Mouse (Mus musculus) bone marrow, adult 2 months (tissue): ENCODE measurements around the gene A930018P22Rik. TPM values are rescaled to one million over a fixed set of nuclear protein-coding genes. Genes with fewer than 3 reads are reported as not detected.
"Not testable (repeated sequence)": the region's sequence is repeated elsewhere in the genome, so short reads cannot be mapped to it uniquely, and the experiment has no call there.

Experiments
- H3K27ac ChIP-seq: fragments of 200-500 bp; 2 replicates; pipeline ENCODE4 v1.5.1; 2012; ENCODE audit warnings: low read depth, mild to moderate bottlenecking, control low read depth, inconsistent platforms, low read length; ENCODE audit not compliant: control insufficient read depth, poor library complexity, insufficient read depth
- H3K4me1 ChIP-seq: fragments of 200-500 bp; 2 replicates; pipeline ENCODE4 v1.6.1; 2011; ENCODE audit warnings: low read length; ENCODE audit not compliant: control insufficient read depth, insufficient read depth
- H3K4me3 ChIP-seq: fragments of 200-500 bp; replicated peaks from 2 replicates; pipeline ENCODE3; 2011; ENCODE audit warnings: mild to moderate bottlenecking, low read depth, low read length, control low read depth; ENCODE audit not compliant: control insufficient read depth
- CTCF ChIP-seq: fragments of 200-500 bp; IDR thresholded peaks from 2 replicates; pipeline ENCODE4 v1.5.1; 2011; ENCODE audit warnings: low read length, control low read depth; ENCODE audit not compliant: control insufficient read depth, insufficient read depth
- POLR2A ChIP-seq: fragments of 200-500 bp; IDR thresholded peaks from 2 replicates; pipeline ENCODE4 v1.6.1; 2011; ENCODE audit warnings: low read depth, mild to moderate bottlenecking, control low read depth, low read length, borderline replicate concordance; ENCODE audit not compliant: control insufficient read depth
- WGBS: fragments of 180-500 bp; shearing (Covaris S2); methylation state at CpG from one replicate; pipeline ENCODE4 v1.1.7; 2018; 5-methylcytosine and 5-hydroxymethylcytosine counted together
- polyA plus RNA-seq: library from polyadenylated mRNA; stranded (reverse); fragments of >200 nt; gene quantifications from 2 replicates; pipeline ENCODE4 v1.2.4, GENCODE M21; 2011; ENCODE audit warnings: low replicate concordance; ENCODE audit not compliant: missing spikeins, insufficient read depth, insufficient read length

A930018P22Rik gene
- polyA plus RNA-seq, 1 experiment, result not detected

- Histone ChIP-seq H3K4me1 (no peaks in the 10 kb centered on the region), H3K27ac (no peak overlapping the region), H3K4me3 (no peak overlapping the region)
- 86% methylated on average over 3 of the region's 3 CpGs for WGBS
- TF ChIP-seq CTCF, result no peak
- no peak for TF ChIP-seq POLR2A
Observed at GRCm38 (mm10) chr2:104114898-104115297, 7.7 kb upstream of the A930018P22Rik start.

GRCm38 (mm10) chr2:104117173-104117572 lies 5.4 kb upstream of the A930018P22Rik start:
- H3K4me3 ChIP-seq, H3K4me1 ChIP-seq, H3K27ac ChIP-seq: not testable (repeated sequence)

- WGBS, result 89% methylated on average over 1 of the region's 1 CpGs
- H3K4me3 ChIP-seq, result no peak overlapping the region
- H3K27ac ChIP-seq, result no peak overlapping the region
- no peak for TF ChIP-seq CTCF
- no peak for TF ChIP-seq POLR2A
- peaks cover 1% of the 10 kb centered on the region; the same call in 1 of the 2 replicates for H3K4me1 ChIP-seq
Observed at GRCm38 (mm10) chr2:104119097-104119496, 3.5 kb upstream of the A930018P22Rik start.

- WGBS, result 90% methylated on average over 6 of the region's 6 CpGs
- no peak overlapping the region for H3K4me3 ChIP-seq
- H3K4me1 ChIP-seq, result peaks cover 1% of the 10 kb centered on the region; the same call in 1 of the 2 replicates
- no peak for TF ChIP-seq POLR2A
- no peak for TF ChIP-seq CTCF
- H3K27ac ChIP-seq, result peak overlapping the region; percentile 25; the same call in 1 of the 2 replicates
Observed at GRCm38 (mm10) chr2:104120312-104120711, 2.3 kb upstream of the A930018P22Rik start.

GRCm38 (mm10) chr2:104121681-104122504 lies 676 bp upstream of the A930018P22Rik start:
- WGBS, result 56% methylated on average over 8 of the region's 8 CpGs
- Histone ChIP-seq H3K27ac (peak overlapping the region; percentile 85), H3K4me1 (peaks cover 1% of the 10 kb centered on the region; the same call in 1 of the 2 replicates), H3K4me3 (no peak overlapping the region)
- TF ChIP-seq POLR2A, result no peak
- TF ChIP-seq CTCF, result no peak

GRCm38 (mm10) chr2:104123540-104123939 lies 971 bp downstream of the A930018P22Rik start:
- WGBS, result 38% methylated on average over 3 of the region's 3 CpGs
- no peak overlapping the region for H3K27ac ChIP-seq
- TF ChIP-seq POLR2A (no peak), CTCF (no peak)
- H3K4me1 ChIP-seq, result peaks cover 1% of the 10 kb centered on the region; the same call in 1 of the 2 replicates
- peak overlapping the region; percentile 28 for H3K4me3 ChIP-seq

- TF ChIP-seq POLR2A (no peak), CTCF (no peak)
- 65% methylated on average over 5 of the region's 5 CpGs for WGBS
- H3K4me3 ChIP-seq, result no peak overlapping the region
- no peak overlapping the region for H3K27ac ChIP-seq
- peaks cover 1% of the 10 kb centered on the region; the same call in 1 of the 2 replicates for H3K4me1 ChIP-seq
Observed at GRCm38 (mm10) chr2:104124071-104124470, 1.5 kb downstream of the A930018P22Rik start.

- peaks cover 5% of the 10 kb centered on the region for H3K4me1 ChIP-seq
- no peak overlapping the region for H3K4me3 ChIP-seq
- no peak overlapping the region for H3K27ac ChIP-seq
- no peak for TF ChIP-seq CTCF
- TF ChIP-seq POLR2A, result no peak
- WGBS, result 87% methylated on average over 13 of the region's 13 CpGs
Observed at GRCm38 (mm10) chr2:104128803-104129531, 6.4 kb downstream of the A930018P22Rik start.
